25 mouse cellular contexts compared by ENCODE assay signal in genomic region chr11:30224599-30224998, GRCm38 (mm10). TPM values are rescaled to one million over a fixed set of nuclear protein-coding genes. Genes with fewer than 3 reads are reported as not detected.
DNase-seq lines count a peak whose midpoint lies in the region; ATAC-seq and TF ChIP-seq lines count a peak whose summit lies in the region.
"Had no signal": no experiment of that assay in that cellular context is flagged by ENCODE, and none has a peak within 500 bp of the region (broad histone marks: within the 10 kb centered on the region; RNA-seq: fewer than 3 reads in every experiment).

No protein-coding gene starts in this region.

- TF ChIP-seq RAD21 in MEL (IDR thresholded peaks at IDR 0.05; ENCODE audit: low read depth, low read length) = no peak

- H3K4me3 ChIP-seq in MEL (ENCODE audit: control insufficient read depth in 1 of 2, insufficient read depth in 1 of 2, low read depth in 2 of 2, low read length in 2 of 2) = no peak overlapping the region
- no peak overlapping the region for H3K4me3 ChIP-seq in liver, embryonic 12.5 days
- H3K4me3 ChIP-seq: forebrain, embryonic 10.5 days; forebrain, embryonic 13.5 days; heart, embryonic 12.5 days; heart, embryonic 15.5 days; hindbrain, embryonic 12.5 days; intestine, embryonic 15.5 days had no signal

- no peak overlapping the region for H3K9ac ChIP-seq in MEL (ENCODE audit: control insufficient read depth, low read depth, low read length, poor library complexity, severe bottlenecking)
- no peak overlapping the region for H3K9ac ChIP-seq in liver, embryonic 12.5 days
- H3K9ac ChIP-seq: forebrain, embryonic 13.5 days; heart, embryonic 12.5 days; heart, embryonic 15.5 days; hindbrain, embryonic 12.5 days; intestine, embryonic 15.5 days had no signal

- no peak overlapping the region for H3K27ac ChIP-seq in MEL (ENCODE audit: control insufficient read depth, low read depth, low read length)
- no peak overlapping the region for H3K27ac ChIP-seq in liver, embryonic 12.5 days
- H3K27ac ChIP-seq: forebrain, embryonic 10.5 days; forebrain, embryonic 13.5 days; heart, embryonic 15.5 days; hindbrain, embryonic 12.5 days; intestine, embryonic 15.5 days had no signal

- no peak for TF ChIP-seq CTCF in MEL (IDR thresholded peaks at IDR 0.05 in 2 of 3, conservative IDR thresholded peaks at IDR 0.05 in 1 of 3; ENCODE audit: control insufficient read depth in 1 of 3, insufficient read depth in 1 of 3, low read depth in 2 of 3, low read length in 3 of 3, poor library complexity in 1 of 3, severe bottlenecking in 1 of 3)

- H3K4me2 ChIP-seq in liver, embryonic 12.5 days = no peak overlapping the region
- H3K4me2 ChIP-seq: forebrain, embryonic 13.5 days; heart, embryonic 12.5 days; heart, embryonic 15.5 days; hindbrain, embryonic 12.5 days; intestine, embryonic 15.5 days had no signal

- no peak for TF ChIP-seq POLR2A in MEL (IDR thresholded peaks at IDR 0.05; ENCODE audit: control insufficient read depth in 1 of 2, insufficient read depth in 1 of 2, low read depth in 1 of 2, low read length in 2 of 2, poor library complexity in 1 of 2)

- no peaks in the 10 kb centered on the region for H3K4me1 ChIP-seq in MEL (ENCODE audit: control insufficient read depth in 1 of 2, insufficient read depth in 2 of 2, low read length in 2 of 2)
- H3K4me1 ChIP-seq in liver, embryonic 12.5 days = no peaks in the 10 kb centered on the region
- H3K4me1 ChIP-seq: forebrain, embryonic 10.5 days; forebrain, embryonic 13.5 days; hindbrain, embryonic 12.5 days had no signal

- no peaks in the 10 kb centered on the region for H3K27me3 ChIP-seq in MEL (ENCODE audit: control insufficient read depth in 1 of 2, insufficient read depth in 2 of 2, low read length in 2 of 2)
- H3K27me3 ChIP-seq in liver, embryonic 12.5 days (replicated peaks) = no peaks in the 10 kb centered on the region
- H3K27me3 ChIP-seq: forebrain, embryonic 13.5 days; heart, embryonic 12.5 days; heart, embryonic 15.5 days; hindbrain, embryonic 12.5 days; intestine, embryonic 15.5 days had no signal

- no peaks in the 10 kb centered on the region for H3K79me2 ChIP-seq in MEL (ENCODE audit: control insufficient read depth, insufficient read depth, low read length, poor library complexity)

- peak; percentile 89 for ATAC-seq in granulocyte monocyte progenitor cell, adult 5-6 weeks (replicated peaks; ENCODE audit: poor library complexity, severe bottlenecking)
- peak; percentile 91 for ATAC-seq in megakaryocyte progenitor cell, adult 5-6 weeks (replicated peaks; ENCODE audit: poor library complexity)
- ATAC-seq in liver, embryonic 12.5 days = no peak
- ATAC-seq: forebrain, embryonic 13.5 days; forebrain, embryonic 16.5 days; hindbrain, embryonic 16.5 days; intestine, embryonic 15.5 days had no signal

- TF ChIP-seq EP300 in MEL (IDR thresholded peaks at IDR 0.05; ENCODE audit: low read depth in 1 of 2, low read length in 2 of 2) = 0 out of 4 replicates have a peak, but pooled peaks of 1 of the 2 experiments have one; percentile 6

- peak; percentile 37 for DNase-seq in MEL (ENCODE audit: low read depth, low spot score)
- no peak for DNase-seq in adrenal gland, adult 2 months
- DNase-seq in Muller cell, postnatal 12 days (ENCODE audit: inconsistent ontology term) = no peak
- DNase-seq: adrenal gland, adult 8-10 months; adrenal gland, postnatal 25 days; cerebellum, adult 11-12 months; cerebellum, adult 8-10 months; cerebellum, postnatal 10 days; cerebellum, postnatal 36 days; gastrocnemius, postnatal 10 days; gastrocnemius, postnatal 36 days; heart, adult 18-20 months; heart, postnatal 10 days; heart, postnatal 36 days had no signal

- no peaks in the 10 kb centered on the region for H3K9me3 ChIP-seq in MEL (replicated peaks; ENCODE audit: insufficient read depth, low read length)
- no peaks in the 10 kb centered on the region for H3K9me3 ChIP-seq in liver, embryonic 12.5 days (replicated peaks)
- H3K9me3 ChIP-seq: forebrain, embryonic 10.5 days; forebrain, embryonic 13.5 days; heart, embryonic 12.5 days; heart, embryonic 15.5 days; hindbrain, embryonic 12.5 days; intestine, embryonic 15.5 days had no signal

- H3K36me3 ChIP-seq in MEL (ENCODE audit: control insufficient read depth in 1 of 2, insufficient read depth in 2 of 2, low read length in 2 of 2) = peaks cover 0 to 2% of the 10 kb centered on the region in 2 experiments; a peak in 1 of 4 replicates
- no peaks in the 10 kb centered on the region for H3K36me3 ChIP-seq in liver, embryonic 12.5 days
- H3K36me3 ChIP-seq: forebrain, embryonic 10.5 days; hindbrain, embryonic 12.5 days; intestine, embryonic 15.5 days had no signal

TF ChIP-seq in MEL, 35 proteins besides CTCF, POLR2A, EP300 and RAD21:
- TF ChIP-seq SMC3 (IDR thresholded peaks at IDR 0.05; ENCODE audit: low read depth, low read length) = 0 out of 2 replicates have a peak, but pooled peaks have one; percentile 13
- no peak for TF ChIP-seq BHLHE40 (IDR thresholded peaks at IDR 0.05; ENCODE audit: borderline replicate concordance, low read depth, low read length)
TF ChIP-seq in MEL: peak in this region for 1.

RNA-seq across cellular contexts. Expression of gene Sptbn1, which starts 43.4 kb away (rescaled TPM):
- 14.6 and 20.0 TPM in 2 replicates for total RNA-seq in MEL (2012; rRNA removed)
- 10 to 100 TPM in 1 of 2 experiments, not detected in 1; 20.2 TPM for polyA plus RNA-seq in MEL (2012; ENCODE audit: insufficient read depth in 1 of 2, insufficient read length in 2 of 2, low read depth in 1 of 2, low replicate concordance in 2 of 2, missing spikeins in 1 of 2)
- total RNA-seq in granulocyte monocyte progenitor cell, adult 5-6 weeks (2014; fragmentation: Nextera tagmentation) = 101 and 117 TPM in 2 replicates
- 159 and 165 TPM in 2 replicates for total RNA-seq in granulocyte monocyte progenitor cell, adult 5-6 weeks (2017)
- 108 TPM in 2 replicates for total RNA-seq in megakaryocyte progenitor cell, adult 5-6 weeks (2015)
- total RNA-seq in megakaryocyte progenitor cell, adult 5-6 weeks (2017) = 127 and 141 TPM in 2 replicates
- 24.2 and 24.4 TPM in 2 replicates for polyA plus RNA-seq in liver, embryonic 12.5 days (2016; fragmentation: Nextera tagmentation; extraction: Ambion mirVana)
- total RNA-seq in adrenal gland, adult 2 months (2021) = 100 to 1,000 TPM; 249 to 315 TPM
- polyA plus RNA-seq in adrenal gland, adult 2 months (2012; rRNA removed) = 40.5 and 53.8 TPM in 2 replicates
